Mouse (Mus musculus) spleen, postnatal 4 days (tissue): Measurements from ENCODE around the gene Lrrc17.

Experiments used
- DNase-seq, 2 experiments: peaks; one replicate each; pipeline ENCODE4 v3.0.0; 2022; ENCODE audit warnings: low spot score in 2 of 2

Gene Lrrc17

GRCm38 (mm10) chr5:21543409-21544201 lies at the start of gene Lrrc17:
Lrrc17 (plus strand) TSS chr5:21543559.
- no peak for DNase-seq

- DNase-seq: no peak
Observed at GRCm38 (mm10) chr5:21494781-21495180, 48.6 kb upstream of the Lrrc17 start.

- no peak for DNase-seq
Observed at GRCm38 (mm10) chr5:21496321-21496720, 47.0 kb upstream of the Lrrc17 start.

- no peak for DNase-seq
Observed at GRCm38 (mm10) chr5:21496881-21497280, 46.5 kb upstream of the Lrrc17 start.

GRCm38 (mm10) chr5:21498490-21498889 lies 44.9 kb upstream of the Lrrc17 start:
- DNase-seq: no peak

DNA sequence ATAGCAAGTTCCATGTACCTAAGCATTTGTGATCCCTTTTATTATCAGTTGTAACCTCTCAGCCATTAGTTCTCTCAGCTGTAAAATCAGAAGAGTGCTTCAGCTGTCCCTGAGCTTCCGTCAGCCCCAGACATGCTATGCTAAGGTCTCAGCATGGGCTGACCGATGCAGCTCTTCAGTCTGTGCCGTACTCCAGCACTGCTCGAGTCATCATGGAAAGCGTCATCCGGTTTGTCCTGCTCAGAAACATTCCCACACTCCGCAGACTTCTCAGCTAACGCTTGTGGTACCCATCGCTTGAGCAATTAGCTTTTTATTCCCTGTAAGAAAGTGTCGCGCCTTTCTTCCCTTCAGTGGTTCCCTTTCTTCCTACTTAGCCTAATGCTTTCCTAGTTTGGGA lies 44.4 kb upstream of the Lrrc17 start:
- no peak for DNase-seq

- DNase-seq: no peak
Observed at GRCm38 (mm10) chr5:21500133-21500532, 43.2 kb upstream of the Lrrc17 start.

- no peak for DNase-seq
Observed at GRCm38 (mm10) chr5:21500941-21501340, 42.4 kb upstream of the Lrrc17 start.

GRCm38 (mm10) chr5:21502936-21503610 lies 40.3 kb upstream of the Lrrc17 start:
- no peak for DNase-seq

- DNase-seq: no peak
Observed at GRCm38 (mm10) chr5:21505159-21505558, 38.2 kb upstream of the Lrrc17 start.

- no peak for DNase-seq
Observed at GRCm38 (mm10) chr5:21506887-21507286, 36.5 kb upstream of the Lrrc17 start.

- DNase-seq: no peak
Observed at GRCm38 (mm10) chr5:21509801-21510200, 33.6 kb upstream of the Lrrc17 start.

DNA sequence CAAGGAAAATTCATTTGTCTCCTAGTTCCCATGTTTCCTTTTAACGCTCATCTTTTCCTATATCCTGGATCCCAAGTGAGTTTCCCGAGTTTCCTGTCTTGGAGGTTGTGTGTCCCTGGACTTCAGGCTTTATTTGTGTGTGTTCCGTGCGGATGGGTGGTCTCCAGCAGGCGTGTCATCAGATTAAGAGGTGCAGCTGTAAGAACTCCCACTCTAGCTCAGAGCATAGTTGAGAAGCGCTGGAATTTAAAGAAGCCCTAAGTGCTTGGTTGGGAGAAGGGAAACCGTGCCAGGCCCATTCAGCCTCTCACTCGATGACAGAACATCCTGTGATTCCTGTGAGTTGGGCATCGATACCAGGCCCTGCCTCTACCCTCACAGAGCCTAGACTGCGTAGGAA lies 30.0 kb upstream of the Lrrc17 start:
- DNase-seq: no peak

DNA sequence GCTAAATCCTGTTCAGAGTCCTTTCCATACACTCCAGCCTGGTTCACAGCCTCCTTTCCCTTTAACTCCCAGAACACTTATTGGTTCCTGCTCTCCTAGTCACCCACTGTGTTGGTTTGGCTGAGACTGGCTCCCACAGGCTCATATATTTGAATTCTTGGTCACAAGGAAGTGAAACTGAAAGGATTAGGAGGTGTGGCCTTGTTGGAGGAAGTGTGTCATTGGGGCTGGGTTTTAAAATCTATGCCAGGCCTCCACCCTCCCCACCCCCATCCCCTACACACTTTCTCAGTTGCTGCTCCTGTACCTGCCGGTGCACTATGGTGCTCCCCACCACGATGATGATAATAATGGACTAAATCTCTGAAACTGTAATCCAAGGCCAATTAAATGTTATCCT lies 25.8 kb upstream of the Lrrc17 start:
- no peak for DNase-seq

- DNase-seq: no peak
Observed at GRCm38 (mm10) chr5:21518207-21518606, 25.2 kb upstream of the Lrrc17 start.

GRCm38 (mm10) chr5:21519166-21519565 lies 24.2 kb upstream of the Lrrc17 start:
- no peak for DNase-seq

DNA sequence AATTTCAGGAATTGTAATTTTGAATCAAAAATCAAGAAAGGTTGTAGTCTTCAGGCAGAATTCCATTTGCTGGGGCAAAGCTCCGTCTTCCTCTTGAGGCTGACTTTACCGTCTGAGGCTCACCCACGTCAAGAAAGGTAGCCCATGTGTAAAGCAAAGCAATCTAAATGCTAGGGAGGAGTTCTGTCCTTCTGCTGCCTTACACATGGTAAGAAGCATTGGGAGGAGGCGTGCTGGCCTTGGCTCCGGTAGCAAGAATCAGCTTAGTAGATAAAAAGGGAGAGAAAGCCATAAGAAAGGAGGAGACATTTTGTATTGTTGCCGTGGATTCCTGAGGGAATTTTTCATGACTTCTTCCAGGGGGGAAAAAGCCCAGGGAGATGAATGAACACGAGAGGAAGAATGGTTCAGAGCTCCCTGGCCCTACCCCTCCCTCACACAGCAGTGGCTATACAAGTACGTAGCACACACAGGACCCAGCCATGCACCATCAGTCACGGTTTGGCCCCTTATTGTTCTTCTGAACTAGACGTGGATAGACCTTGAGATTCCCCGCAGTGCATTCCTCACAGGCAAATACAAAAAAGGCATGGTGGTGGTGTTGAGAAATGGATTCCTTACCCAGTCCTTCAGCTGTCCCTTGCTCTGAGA lies 16.4 kb upstream of the Lrrc17 start:
- no peak for DNase-seq

DNA sequence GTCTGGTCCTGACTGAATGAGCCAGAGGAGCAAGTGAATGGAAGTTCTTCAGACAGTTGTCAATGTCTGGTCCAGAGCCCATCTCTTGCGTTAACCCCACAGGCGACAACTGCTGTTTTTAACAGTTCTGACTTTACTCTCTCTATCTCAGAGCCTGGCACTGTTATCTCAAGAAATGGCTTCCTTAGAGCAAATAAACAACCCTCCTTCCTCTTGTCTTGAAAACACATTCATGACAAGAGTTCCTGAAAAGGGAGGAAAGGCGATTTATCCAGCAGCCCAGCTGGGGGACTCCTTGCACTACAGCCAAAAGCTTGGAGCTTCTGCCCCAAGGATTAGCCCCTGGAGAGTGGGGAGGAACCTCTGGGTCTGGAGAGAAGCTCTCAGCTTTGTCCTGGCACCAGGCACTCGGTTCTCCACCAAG lies 15.9 kb upstream of the Lrrc17 start:
- DNase-seq: no peak

DNA sequence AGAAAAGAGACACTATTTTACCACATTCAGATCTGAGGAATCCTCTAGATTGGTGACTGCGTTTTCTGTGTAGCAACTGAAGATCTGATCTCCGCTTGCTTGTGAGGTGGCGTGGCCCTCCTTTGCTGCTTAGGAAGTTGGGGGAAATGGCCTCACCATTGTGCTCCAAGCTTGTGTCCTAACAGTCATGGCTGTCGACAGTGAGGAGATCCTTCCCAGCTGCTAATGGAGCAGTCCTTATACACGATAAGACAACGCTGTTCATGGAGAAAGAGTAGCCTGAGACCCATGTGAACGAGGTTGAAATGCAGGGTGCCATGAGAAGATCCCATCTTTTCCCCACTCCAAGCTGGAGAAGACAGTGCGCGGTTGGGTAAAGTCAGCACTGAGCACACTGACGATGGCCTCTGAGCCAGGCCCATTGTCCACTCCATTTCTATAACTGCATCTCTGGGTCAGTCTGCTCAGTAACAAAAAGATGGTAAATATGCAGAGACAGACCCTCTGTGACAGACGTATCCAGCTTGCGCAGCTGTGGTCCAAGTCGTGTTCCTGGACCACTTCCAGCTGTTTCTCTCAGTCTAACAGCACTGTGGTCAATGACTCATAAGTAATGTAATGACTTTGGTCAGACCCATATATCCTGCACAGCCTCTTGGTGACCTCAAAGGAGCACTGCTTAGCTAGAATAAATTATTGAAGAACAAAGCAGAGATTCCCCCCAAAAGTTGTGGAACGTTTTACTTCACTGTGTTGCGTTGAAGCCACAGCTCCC lies 15.1 kb upstream of the Lrrc17 start:
- DNase-seq: no peak

GRCm38 (mm10) chr5:21529110-21529720 lies 14.1 kb upstream of the Lrrc17 start:
- DNase-seq: no peak

- no peak for DNase-seq
Observed at GRCm38 (mm10) chr5:21532126-21532525, 11.2 kb upstream of the Lrrc17 start.

DNA sequence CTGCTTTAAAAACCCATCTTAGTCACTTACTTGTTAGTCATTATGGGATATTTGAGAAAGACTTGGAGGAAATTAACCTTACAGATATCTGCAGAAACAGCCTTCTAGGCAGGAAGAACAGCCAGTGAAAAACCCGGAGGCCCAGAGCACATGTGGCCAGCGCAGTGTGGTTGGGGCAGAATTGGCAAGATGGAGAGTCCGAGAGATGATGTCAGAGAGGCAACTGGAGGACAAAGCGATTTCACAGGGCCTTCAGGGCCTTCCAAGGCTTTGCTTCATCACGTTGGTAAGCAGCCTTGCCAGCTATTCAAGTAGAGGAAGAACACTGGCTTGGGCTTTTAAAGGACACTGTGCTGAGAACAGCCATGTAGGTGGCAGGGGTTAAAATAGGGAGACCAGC lies 10.4 kb upstream of the Lrrc17 start:
- DNase-seq: no peak
